Comparison of ENCODE assay signal across 8 mouse cellular contexts in genomic region chr10:93425665-93426064, GRCm38 (mm10). TPM values are rescaled to one million over a fixed set of nuclear protein-coding genes. Genes with fewer than 3 reads are reported as not detected.
DNase-seq lines count a peak whose midpoint lies in the region; ATAC-seq and TF ChIP-seq lines count a peak whose summit lies in the region.

No protein-coding gene starts in this region.

- H3K4me1 ChIP-seq in G1E (ENCODE audit: insufficient read depth, low read depth, low read length), result no peaks in the 10 kb centered on the region
- peaks cover 3% of the 10 kb centered on the region; the same call in 1 of the 2 replicates for H3K4me1 ChIP-seq in forebrain, embryonic 15.5 days
- H3K4me1 ChIP-seq in liver, postnatal 0 days (ENCODE audit: insufficient read depth), result peaks cover 8% of the 10 kb centered on the region; the same call in 1 of the 2 replicates
- peaks cover 1% of the 10 kb centered on the region; the same call in 1 of the 2 replicates for H3K4me1 ChIP-seq in neural tube, embryonic 15.5 days
- peaks cover 8% of the 10 kb centered on the region for H3K4me1 ChIP-seq in thymus, adult 2 months (replicated peaks; ENCODE audit: control insufficient read depth, insufficient read depth, low read length)

- no peak overlapping the region for H3K4me3 ChIP-seq in G1E (ENCODE audit: low read depth, low read length)
- H3K4me3 ChIP-seq in forebrain, embryonic 15.5 days, result no peak overlapping the region
- H3K4me3 ChIP-seq in liver, postnatal 0 days (ENCODE audit: low read depth, low read length), result no peak overlapping the region
- H3K4me3 ChIP-seq in neural tube, embryonic 15.5 days (replicated peaks), result no peak overlapping the region
- no peak overlapping the region for H3K4me3 ChIP-seq in thymus, adult 2 months (ENCODE audit: control insufficient read depth, insufficient read depth, low read length)

- intact Hi-C loops in heart, postnatal 25 days (cut with DNase I), result loop anchor here (1.0 to 10.0 kb wide), 4 partner anchors 46 to 149 kb away; no protein-coding TSS in a partner anchor

- peak; percentile 52 for TF ChIP-seq CTCF in G1E (IDR thresholded peaks at IDR 0.05; ENCODE audit: low read depth, low read length)
- TF ChIP-seq CTCF in liver, postnatal 0 days (IDR thresholded peaks at IDR 0.05; ENCODE audit: low read depth), result peak; percentile 93
- TF ChIP-seq CTCF in thymus, adult 2 months (IDR thresholded peaks at IDR 0.05; ENCODE audit: borderline replicate concordance, control insufficient read depth, extremely low read depth, insufficient read depth, low read length, poor library complexity), result no peak

- TF ChIP-seq EP300 in liver, postnatal 0 days (IDR thresholded peaks at IDR 0.05; ENCODE audit: low read depth), result no peak

- DNase-seq in G1E (ENCODE audit: low spot score), result peak; percentile 43
- peak; percentile 65 for DNase-seq in cerebellum, adult 11 months
- DNase-seq in heart, postnatal 25 days (ENCODE audit: low spot score), result peak; percentile 58
- DNase-seq in layer of hippocampus, adult 11-12 months (ENCODE audit: low spot score), result peak; percentile 88
- peak; percentile 83 for DNase-seq in liver, postnatal 0 days
- peak; percentile 81 for DNase-seq in thymus, adult 2 months

- ATAC-seq in G1E (ENCODE audit: extremely low read depth, insufficient number of reproducible peaks, low FRiP score, poor library complexity, severe bottlenecking), result peak; percentile 57; the same call in 1 of the 2 replicates
- ATAC-seq in forebrain, embryonic 15.5 days (replicated peaks), result peak; percentile 84
- ATAC-seq in liver, postnatal 0 days, result peak; percentile 72
- ATAC-seq in neural tube, embryonic 15.5 days (ENCODE audit: low FRiP score), result peak; percentile 75

- H3K36me3 ChIP-seq in G1E (replicated peaks), result no peaks in the 10 kb centered on the region
- H3K36me3 ChIP-seq in forebrain, embryonic 15.5 days, result no peaks in the 10 kb centered on the region
- H3K36me3 ChIP-seq in liver, postnatal 0 days (replicated peaks; ENCODE audit: insufficient read depth, low read length), result no peaks in the 10 kb centered on the region
- H3K36me3 ChIP-seq in neural tube, embryonic 15.5 days, result no peaks in the 10 kb centered on the region
- H3K36me3 ChIP-seq in thymus, adult 2 months (ENCODE audit: control insufficient read depth, insufficient read depth, low read length), result no peaks in the 10 kb centered on the region

- no peak overlapping the region for H3K4me2 ChIP-seq in forebrain, embryonic 15.5 days (replicated peaks)
- no peak overlapping the region for H3K4me2 ChIP-seq in liver, postnatal 0 days (ENCODE audit: low read depth, low read length)
- H3K4me2 ChIP-seq in neural tube, embryonic 15.5 days, result no peak overlapping the region

- H3K27ac ChIP-seq in forebrain, embryonic 15.5 days (replicated peaks), result no peak overlapping the region
- H3K27ac ChIP-seq in liver, postnatal 0 days (ENCODE audit: low read depth), result no peak overlapping the region
- H3K27ac ChIP-seq in neural tube, embryonic 15.5 days (replicated peaks), result no peak overlapping the region
- H3K27ac ChIP-seq in thymus, adult 2 months (ENCODE audit: control insufficient read depth, insufficient read depth, low read length), result no peak overlapping the region

- H3K9me3 ChIP-seq in G1E (replicated peaks), result no peaks in the 10 kb centered on the region
- H3K9me3 ChIP-seq in forebrain, embryonic 15.5 days, result no peaks in the 10 kb centered on the region
- H3K9me3 ChIP-seq in liver, postnatal 0 days (ENCODE audit: low read length), result no peaks in the 10 kb centered on the region
- H3K9me3 ChIP-seq in neural tube, embryonic 15.5 days (replicated peaks), result no peaks in the 10 kb centered on the region

- H3K27me3 ChIP-seq in G1E (ENCODE audit: insufficient read depth, low read length), result peaks cover 4% of the 10 kb centered on the region; the same call in 1 of the 2 replicates
- H3K27me3 ChIP-seq in forebrain, embryonic 15.5 days, result no peaks in the 10 kb centered on the region
- H3K27me3 ChIP-seq in liver, postnatal 0 days (ENCODE audit: insufficient read depth, low read length), result no peaks in the 10 kb centered on the region
- no peaks in the 10 kb centered on the region for H3K27me3 ChIP-seq in neural tube, embryonic 15.5 days (replicated peaks)
- H3K27me3 ChIP-seq in thymus, adult 2 months (ENCODE audit: control insufficient read depth, insufficient read depth, low read length), result no peaks in the 10 kb centered on the region

- WGBS in forebrain, embryonic 15.5 days, result 5% methylated on average over 2 of the region's 2 CpGs
- 4% methylated on average over 2 of the region's 2 CpGs for WGBS in liver, postnatal 0 days (ENCODE audit: insufficient replicate concordance)
- WGBS in neural tube, embryonic 15.5 days, result 3% methylated on average over 2 of the region's 2 CpGs
- 3% methylated on average over 2 of the region's 2 CpGs for WGBS in thymus, adult 2 months

- no peak for TF ChIP-seq POLR2A in thymus, adult 2 months (IDR thresholded peaks at IDR 0.05; ENCODE audit: control insufficient read depth, extremely low read depth, insufficient read depth, low read length, poor library complexity)

- no peak overlapping the region for H3K9ac ChIP-seq in forebrain, embryonic 15.5 days (replicated peaks)
- H3K9ac ChIP-seq in liver, postnatal 0 days (replicated peaks), result no peak overlapping the region
- H3K9ac ChIP-seq in neural tube, embryonic 15.5 days (replicated peaks), result no peak overlapping the region

RNA-seq across cellular contexts. Expression of gene Lta4h, which starts 27.5 kb away (rescaled TPM):
- total RNA-seq in G1E (2014; fragmentation: Nextera tagmentation) (57.5 and 90.6 TPM in 2 replicates), G1E (2017) (75.6 and 81.1 TPM in 2 replicates)
- 144 and 180 TPM in 2 replicates for polyA plus RNA-seq in G1E (2012)
- polyA plus RNA-seq in forebrain, embryonic 15.5 days (2015; fragmentation: Nextera tagmentation; extraction: Ambion mirVana), result 95.1 and 99.0 TPM in 2 replicates
- 10 to 100 TPM; 33.8 to 34.1 TPM for total RNA-seq in heart, postnatal 25 days (2021)
- 63.7 and 68.4 TPM in 2 replicates for polyA plus RNA-seq in liver, postnatal 0 days (2015; fragmentation: Nextera tagmentation; extraction: Ambion mirVana)
- 79.3 and 129 TPM in 2 replicates for polyA plus RNA-seq in neural tube, embryonic 15.5 days (2015; fragmentation: Nextera tagmentation; extraction: Ambion mirVana)
- polyA plus RNA-seq in thymus, adult 2 months (2012; rRNA removed), result 153 and 269 TPM in 2 replicates
